Mouse (Mus musculus) frontal cortex, adult 2 months (tissue): ENCODE data around the gene Adrb1. TPM values are rescaled to one million over a fixed set of nuclear protein-coding genes. Genes with fewer than 3 reads are reported as not detected.

Experiments used
- DNase-seq, 2 experiments: peaks; one replicate each; pipeline ENCODE4 v3.0.0; 2022; ENCODE audit warnings: low spot score in 1 of 2; ENCODE audit errors: extremely low spot score in 1 of 2
- polyA plus RNA-seq: library from polyadenylated mRNA; depleted of rRNA; stranded (reverse); fragments of >200 nt; gene quantifications from 2 replicates; pipeline ENCODE4 v1.2.3, GENCODE M21; 2012; rRNA removed

Gene Adrb1
- polyA plus RNA-seq: 19.4 and 20.2 TPM in 2 replicates

- DNase-seq: peak in 1 of 2 experiments; percentile 84
Observed at GRCm38 (mm10) chr19:56721387-56722211, at the start of gene Adrb1. TSS of gene Adrb1 (plus strand) at chr19:56722199.

- no peak for DNase-seq
Observed at GRCm38 (mm10) chr19:56675690-56676089, 46.3 kb upstream of the Adrb1 start.

DNA sequence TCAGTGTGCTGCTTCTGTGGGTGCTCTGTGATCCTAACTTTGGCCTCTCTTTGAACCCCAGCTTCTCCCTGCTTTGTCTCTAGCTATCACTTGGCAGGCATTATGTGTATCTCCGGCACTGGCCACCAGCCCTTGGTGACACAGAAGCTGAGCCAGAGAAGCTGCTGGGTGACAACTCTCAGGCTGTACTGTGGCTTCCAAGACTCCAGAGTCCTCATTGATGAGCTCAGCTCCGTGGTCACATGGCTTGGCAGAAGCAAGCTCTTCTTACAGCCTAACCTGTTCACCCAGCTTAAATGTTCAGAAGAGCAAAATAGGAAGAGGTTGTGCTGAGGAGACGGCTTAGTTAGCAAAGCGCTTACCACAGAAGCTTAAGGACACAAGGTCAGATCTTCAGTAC, 45.5 kb upstream of the Adrb1 start:
- no peak for DNase-seq

DNA sequence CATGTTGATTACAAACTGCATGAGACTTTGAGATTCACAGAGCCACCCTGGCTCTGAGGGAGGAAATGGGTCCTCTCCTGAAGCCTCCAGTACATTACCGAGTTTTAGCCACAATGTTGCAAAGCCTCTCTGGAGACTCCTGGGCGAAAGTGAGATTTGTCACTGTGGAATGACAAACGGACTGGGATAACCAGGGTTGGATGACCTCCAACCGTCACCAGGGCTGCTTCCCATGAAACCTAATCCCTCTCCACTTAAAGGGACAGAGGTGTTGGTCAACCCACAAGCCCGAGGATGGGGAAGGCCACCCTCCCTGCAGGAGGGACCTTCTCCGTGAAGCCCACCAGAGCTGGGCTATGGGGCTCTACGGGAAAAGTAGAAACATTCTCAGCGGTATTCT, 44.4 kb upstream of the Adrb1 start:
- no peak for DNase-seq

- no peak for DNase-seq
Observed at GRCm38 (mm10) chr19:56678516-56678915, 43.5 kb upstream of the Adrb1 start.

DNA sequence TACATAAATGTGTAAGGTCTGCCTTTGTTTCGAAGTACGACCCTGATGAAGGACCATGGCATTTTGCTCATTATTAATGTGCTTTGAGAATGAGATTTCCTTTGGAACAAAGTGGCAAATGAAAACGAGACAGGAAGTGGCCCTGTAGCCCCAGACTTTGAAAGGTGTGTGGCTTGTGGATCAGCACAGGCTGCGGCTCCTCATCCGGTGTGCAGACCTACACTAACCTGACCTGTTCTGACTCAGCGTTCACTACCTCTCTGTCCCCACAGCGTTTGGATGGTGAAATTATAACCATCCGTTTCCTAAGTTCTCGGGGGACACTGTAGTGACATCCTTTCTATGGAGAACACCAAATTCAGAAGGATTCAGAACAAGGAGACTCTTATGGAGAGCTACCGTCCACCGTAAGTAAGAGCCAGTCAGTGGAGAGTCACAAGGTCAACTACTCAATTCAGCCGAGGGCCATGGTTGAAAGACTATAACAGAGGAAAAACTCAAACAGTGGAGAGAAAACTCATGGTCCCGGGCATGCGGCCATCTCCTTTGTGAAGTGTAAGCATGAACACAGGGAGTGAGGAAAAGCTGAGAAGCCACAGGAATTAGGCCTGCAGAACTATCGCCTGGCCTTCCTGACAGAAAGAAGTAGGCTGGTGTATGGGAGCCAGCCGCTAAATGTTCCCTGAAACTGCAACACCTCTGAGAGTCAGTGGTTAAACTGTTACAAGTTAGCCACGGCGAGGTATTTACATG, 42.6 kb upstream of the Adrb1 start:
- DNase-seq: no peak

GRCm38 (mm10) chr19:56679992-56680391, 42.0 kb upstream of the Adrb1 start:
- DNase-seq: no peak

DNA sequence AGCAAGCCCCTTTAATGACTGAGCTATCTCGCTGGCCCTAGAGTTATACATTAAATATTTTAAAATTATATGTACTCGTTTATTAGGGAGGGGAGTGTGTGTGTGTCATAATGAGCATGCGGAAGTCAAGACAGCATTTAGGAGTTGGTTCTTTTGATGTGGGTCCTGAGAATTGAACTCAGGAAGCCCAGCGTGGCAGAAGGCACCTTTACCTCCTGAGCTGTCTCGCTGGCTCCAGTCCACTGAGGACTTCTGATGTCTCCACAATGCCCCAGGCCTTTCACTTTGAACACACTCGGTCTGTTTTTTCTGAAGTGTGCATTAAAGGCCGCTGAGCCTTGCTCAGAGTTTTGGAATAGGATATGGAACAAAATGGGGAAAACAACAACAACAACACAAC, 39.7 kb upstream of the Adrb1 start:
- no peak for DNase-seq

DNA sequence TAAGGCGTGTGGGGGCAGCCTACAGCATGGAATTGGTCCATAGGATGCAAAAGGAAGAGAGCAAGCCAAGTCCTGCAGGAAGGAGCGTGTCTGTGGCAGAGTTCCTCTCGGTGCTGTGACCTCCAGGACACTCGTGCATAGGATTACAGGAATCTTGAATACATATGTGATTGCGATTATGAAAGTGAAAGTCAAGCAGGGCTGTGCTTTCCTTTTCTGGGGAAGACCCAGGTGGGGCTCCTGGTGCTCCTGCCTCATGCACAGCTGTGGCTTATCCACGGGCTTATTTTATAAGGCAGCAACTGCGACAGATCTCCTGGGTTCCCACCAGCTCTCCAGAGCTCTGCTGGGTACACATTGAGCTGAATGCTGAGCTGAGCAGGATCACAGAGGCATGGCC, 39.2 kb upstream of the Adrb1 start:
- DNase-seq: no peak

DNA sequence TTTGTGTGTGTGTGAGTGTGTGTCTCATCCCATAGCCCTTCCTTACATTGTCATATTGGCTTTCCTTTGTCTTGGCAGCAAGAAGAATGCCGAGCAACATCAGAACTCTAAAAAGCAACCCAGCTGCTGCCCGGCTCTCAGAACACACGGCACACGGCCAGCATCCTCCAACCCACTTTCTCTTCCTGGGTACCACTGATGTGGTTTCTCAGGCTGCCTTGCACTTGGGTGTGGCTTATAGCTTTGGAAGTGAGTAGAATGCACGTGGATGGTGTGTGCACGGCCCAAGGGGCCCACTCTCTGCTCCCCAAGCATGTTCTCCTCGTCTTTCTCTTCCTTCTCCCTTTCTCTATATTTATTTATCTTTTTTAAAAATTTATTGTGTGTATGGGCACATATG, 36.5 kb upstream of the Adrb1 start:
- DNase-seq: no peak

- no peak for DNase-seq
Observed at GRCm38 (mm10) chr19:56686218-56686617, 35.8 kb upstream of the Adrb1 start.

DNA sequence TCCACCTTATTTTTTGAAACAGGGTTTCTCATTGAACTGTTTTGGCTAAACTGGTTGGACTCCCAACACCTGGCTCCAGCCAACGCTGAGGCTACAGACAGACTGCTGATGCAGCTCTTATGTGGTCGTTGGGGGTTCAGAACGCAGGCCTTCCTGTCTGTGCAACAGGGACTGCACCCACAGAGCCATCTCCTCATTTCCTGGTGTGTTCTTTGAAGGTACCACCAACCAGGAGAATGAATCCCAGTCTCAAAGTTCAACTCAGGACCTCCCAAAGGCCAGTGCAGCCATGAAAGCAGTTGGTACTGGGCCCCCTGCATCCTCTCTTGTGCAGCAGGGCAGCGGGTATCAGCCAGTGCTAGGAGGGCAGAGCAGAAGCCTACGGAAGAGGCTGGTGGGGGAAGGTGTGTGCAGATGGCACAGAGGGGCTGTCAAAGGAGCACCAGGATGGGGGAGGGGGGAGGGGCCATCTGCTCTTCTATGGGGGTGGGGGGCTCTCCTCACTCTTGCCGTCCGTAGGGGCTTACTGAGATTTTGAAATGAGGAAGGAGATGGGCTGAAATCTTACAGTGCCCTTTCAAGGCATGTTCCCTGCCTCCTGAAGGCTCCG, 34.9 kb upstream of the Adrb1 start:
- DNase-seq: no peak

- no peak for DNase-seq
Observed at GRCm38 (mm10) chr19:56687676-56688075, 34.3 kb upstream of the Adrb1 start.

DNA sequence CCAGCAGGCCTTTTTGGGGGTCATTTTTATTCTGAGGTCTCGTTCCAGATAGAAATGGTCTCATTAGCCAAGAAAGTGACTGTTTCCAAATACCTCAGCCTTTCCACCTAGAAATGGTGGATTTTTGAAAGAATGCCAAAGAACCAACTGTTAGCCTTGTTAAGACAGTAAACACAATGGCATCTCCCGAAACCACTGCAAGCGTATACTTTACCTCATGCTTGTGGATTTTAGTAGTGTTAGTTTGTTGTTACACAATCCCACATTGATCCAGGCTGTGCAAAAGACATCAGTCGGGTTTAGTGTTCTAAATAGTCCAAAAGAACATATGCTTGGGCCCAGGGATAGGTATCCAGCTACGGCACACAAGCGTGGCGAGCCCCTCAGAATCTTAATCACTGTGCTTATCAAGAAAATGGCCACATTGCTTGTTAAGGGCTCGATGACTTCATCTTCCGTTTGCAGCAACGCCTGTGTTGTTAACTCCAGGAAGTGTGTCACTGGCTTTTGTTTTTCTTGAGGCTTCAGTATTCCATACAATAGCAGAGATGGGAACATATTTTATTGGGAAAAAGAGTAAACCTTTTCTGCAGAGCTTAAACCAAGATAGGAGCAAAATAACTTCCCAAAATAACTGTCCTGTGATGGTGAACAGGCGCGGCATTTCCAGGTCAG, 33.2 kb upstream of the Adrb1 start:
- DNase-seq: no peak

GRCm38 (mm10) chr19:56689493-56689892, 32.5 kb upstream of the Adrb1 start:
- no peak for DNase-seq

DNA sequence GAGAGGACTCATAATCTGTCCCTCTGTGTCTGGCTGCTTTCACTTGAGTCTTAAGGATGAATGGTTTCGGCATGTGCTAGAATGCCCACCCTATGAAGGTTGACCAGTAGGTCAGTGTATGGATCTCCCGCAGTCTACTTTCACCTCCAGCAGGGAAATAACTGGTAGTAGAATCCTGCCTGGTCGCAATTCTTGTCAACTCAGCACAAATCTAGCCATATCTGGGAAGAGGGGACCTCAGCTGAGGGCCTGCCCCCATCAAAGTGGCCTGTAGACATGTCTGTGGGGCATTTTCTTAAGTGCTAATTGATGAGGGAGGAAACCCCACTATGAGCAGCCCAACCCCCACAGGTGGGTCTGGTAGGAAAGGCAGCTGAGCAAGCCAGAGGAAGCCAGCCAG, 30.9 kb upstream of the Adrb1 start:
- DNase-seq: no peak

DNA sequence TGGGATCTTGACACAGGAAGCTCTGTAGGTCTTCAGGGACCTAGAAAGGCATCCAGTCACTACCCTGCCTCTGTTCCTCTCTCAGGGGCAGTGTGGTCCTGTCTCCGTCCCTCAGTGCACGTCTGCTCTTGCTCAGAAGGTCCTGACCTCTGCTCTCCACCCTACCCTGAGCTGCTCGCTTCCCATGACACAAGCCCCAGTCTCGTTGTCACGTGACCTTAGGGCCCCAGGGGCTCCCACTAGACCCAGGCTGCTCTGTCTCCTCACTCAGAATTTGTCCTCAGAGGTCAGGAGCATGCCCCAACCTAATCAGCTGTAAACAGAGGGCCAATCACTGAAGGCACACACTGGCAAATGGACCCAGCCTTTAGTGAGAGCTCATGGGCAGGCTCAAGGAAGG, 29.5 kb upstream of the Adrb1 start:
- DNase-seq: no peak

- peak; percentile 71 to 89 for DNase-seq
Observed at GRCm38 (mm10) chr19:56697370-56698144, 24.4 kb upstream of the Adrb1 start.

- DNase-seq: no peak
Observed at GRCm38 (mm10) chr19:56700848-56701247, 21.2 kb upstream of the Adrb1 start.

GRCm38 (mm10) chr19:56701404-56702033, 20.5 kb upstream of the Adrb1 start:
- DNase-seq: no peak
